Mouse (Mus musculus) layer of hippocampus, adult 11-12 months (tissue): ENCODE measurements at regions not wholly inside any gene's neighbourhood (a gene's known extent, or its start where the extent isn't known, plus 50 kb on each side); places are given as distances from the start of the nearest gene placed in this dataset.

Experiments used
- DNase-seq: peaks from one replicate; pipeline ENCODE4 v3.0.0; 2022; ENCODE audit warnings: low spot score

DNA sequence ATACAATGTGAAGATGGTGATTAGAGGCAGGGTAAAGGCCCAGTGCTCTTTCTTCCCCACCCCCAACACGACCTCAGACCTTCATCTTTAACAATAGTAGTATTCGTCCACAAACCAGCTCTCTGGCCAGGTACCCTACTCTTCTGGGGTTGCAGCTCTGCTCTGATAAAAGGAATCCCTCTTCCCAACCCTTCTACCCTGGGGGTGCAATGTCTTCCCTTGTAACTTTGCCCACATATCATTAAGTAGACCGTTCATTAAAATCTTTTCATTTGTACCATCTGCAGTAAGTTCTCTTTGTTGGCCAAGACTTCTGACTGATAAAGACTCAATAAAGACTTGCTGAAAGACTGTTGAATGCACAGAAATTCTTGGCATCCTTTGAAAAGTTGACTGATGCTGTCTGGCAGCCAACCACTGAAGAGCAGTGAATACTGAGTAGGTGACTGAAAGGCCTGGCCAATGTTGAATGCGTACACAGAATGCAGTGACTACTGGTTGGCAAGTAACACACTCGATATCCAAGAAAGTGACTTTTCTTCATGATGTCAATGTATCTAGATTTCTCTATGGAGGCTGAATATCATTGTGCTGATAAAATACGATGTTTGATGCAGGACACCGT lies 547.4 kb upstream of the Sox9 start:
- no peak for DNase-seq

DNA sequence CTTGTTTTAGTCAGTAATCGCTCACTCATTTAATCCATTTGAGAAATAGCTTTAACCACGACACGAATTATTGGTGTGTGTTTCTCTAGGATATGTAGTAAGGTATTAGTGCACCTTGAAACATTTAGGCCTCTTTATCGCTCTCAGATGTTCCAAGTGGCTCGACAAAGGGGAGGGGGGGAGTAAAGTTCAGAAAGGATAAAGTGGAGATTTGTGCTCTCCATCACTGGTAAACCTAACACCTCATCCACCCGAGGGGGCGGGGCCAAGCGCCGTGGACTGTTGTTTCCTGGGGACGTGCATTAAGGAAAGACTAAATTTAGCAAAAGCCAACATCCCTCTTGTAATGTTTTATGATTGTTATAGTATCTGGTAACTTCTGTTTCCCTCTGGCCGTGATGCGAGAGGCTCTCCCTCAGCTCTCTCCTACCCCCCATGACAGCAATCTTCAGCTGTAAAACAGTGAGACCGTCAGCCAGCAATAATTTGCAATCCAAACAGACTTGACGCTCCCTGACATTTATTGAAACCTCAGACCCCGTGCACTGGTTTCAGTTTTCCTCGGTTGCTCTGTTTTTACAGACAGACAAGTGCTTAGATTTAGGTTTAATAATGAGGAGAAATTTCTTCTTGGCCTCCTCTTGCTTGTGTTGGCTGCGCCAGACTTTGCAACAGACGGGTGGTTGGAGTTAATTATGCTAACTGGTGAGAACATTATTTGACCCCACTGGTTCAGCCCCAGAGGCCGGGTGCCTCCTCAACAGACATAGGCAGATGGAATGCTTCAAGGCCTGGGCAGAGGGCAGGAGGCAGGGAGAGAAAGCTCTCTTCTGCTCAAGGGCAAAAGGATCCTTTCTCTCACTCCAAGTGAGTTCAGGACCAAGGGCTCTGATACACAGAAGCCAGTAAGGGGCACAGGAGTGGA lies 542.8 kb upstream of the Sox9 start:
- no peak for DNase-seq

DNA sequence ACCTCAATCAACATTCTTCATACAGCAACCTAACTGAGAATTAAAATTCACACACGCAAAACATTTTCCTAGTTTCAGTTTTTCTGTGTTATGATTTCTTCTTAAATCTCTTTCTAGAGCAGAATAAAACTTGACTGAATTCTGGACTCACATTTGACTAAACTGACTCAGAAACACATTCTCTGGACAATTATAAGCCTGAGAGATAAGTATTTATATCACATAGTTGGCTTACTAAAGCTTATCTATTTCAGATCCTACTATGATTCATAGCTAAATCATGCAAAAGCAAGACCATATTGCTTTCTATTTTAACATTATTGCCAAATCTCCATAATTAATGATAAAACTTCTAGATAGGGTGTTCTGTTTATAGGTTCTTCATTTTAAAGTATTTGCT lies 529.5 kb upstream of the Sox9 start:
- DNase-seq = no peak

DNA sequence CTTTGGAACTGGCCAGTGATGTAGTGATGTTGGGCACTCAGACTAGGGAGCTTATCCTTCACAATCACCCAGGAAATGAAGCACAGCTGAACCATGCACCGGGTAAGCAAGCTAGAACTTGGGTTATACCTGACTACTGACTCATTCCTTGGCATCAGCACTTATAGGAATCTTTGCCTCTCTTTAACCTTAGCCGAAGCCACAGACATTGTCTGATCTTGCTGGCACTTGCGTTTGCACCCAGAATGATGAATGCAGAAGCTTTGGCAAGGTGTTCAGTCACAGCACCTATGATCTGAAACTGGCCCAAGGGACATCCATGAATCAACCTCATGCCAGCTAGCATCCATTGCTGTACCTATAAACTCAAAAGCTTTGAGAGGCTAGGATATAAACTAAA lies 529.0 kb upstream of the Sox9 start:
- no peak for DNase-seq

DNA sequence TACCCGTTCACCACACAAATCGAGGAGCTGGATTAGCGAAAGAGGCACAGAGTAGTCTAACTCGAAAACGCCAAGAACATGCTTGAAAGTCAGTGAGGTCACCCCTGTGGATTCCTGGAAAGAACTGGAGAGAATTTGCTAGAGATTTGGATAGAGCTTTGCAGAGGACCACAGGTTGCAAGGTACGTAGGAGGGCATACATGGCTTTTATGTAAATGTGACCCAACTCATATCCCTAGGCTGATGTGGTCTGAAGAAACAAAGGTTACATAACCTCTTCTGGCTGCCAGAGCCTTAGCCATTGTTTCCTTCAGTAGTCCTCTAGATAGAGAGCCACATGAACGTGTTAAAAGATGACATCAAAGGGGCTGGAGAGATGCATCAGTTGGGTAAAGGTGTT lies 525.7 kb upstream of the Sox9 start:
- no peak for DNase-seq

DNA sequence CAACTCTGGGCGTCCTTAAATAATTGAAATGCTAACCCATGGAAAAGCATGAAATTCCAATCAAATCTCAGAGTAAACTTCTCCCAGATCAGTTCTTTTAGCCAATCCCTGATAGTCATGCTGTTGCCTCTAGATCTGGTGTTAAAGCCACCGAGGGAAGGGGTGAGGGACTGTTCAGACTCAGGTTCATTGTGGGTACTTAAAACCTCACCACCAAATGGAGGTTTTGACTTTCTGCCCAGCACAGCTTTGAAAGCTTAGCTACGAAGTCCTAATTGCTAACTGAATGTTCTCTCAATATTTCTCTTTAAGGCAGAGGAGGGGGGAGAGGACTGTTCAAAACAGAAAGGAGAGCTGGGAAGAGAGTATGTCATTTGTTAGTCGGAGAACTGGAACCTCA lies 517.9 kb upstream of the Sox9 start:
- no peak for DNase-seq

DNA sequence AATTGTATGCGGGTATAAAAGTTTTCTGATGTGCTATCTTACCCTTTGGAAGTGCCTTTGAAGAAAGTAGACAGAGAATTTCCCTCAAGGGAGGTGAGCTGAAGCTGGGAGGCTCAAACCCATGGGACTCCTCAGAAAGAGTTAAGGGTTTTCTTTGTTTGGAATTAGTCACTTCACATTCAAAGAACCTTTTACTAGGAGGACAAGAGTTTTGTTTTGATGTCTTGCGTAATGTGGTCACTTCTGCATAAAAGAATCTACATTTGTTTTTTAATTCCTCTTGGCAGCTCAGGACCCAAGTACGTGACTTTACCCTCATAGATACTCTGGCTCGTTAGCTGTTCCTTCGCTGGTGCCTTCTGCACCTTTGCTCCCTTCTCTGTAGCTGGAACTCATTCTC lies 511.1 kb upstream of the Sox9 start:
- DNase-seq = no peak

DNA sequence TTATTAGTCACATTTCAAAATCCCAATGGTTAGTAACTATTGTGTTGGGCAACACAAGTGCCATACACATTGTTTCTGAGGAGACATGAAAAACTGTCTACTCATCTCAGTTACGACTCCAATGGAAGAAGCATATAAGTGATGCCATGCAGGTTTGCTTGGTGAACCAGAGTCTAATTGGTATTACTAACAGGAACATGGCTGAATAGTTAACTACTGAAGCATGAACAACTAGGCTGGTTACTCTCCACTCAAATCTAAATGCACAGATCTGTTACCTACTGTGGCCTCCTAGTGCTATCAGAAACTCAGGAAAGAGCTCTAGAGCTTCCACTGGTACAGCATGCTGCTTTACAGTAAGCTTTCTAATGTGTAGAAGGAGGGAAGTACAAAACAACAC lies 503.5 kb upstream of the Sox9 start:
- DNase-seq = no peak

DNA sequence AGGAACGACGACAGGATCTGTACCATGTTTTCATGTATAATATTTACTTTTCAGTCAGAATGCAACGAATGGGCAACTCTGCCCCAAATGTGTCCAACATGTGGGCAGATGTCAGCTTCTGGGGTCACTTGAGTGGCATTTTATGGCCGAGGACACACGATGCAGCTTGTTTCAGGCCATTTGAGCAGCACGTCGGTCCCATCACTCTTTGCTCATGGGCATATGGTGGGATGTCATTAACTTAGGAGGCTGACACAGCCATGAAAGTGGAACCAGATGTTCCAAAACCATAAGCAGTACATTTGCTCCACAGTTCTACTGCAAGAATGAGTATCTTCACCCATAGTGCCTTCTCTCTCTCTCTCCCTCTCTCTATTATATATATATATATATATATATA lies 499.1 kb upstream of the Sox9 start:
- DNase-seq = no peak

DNA sequence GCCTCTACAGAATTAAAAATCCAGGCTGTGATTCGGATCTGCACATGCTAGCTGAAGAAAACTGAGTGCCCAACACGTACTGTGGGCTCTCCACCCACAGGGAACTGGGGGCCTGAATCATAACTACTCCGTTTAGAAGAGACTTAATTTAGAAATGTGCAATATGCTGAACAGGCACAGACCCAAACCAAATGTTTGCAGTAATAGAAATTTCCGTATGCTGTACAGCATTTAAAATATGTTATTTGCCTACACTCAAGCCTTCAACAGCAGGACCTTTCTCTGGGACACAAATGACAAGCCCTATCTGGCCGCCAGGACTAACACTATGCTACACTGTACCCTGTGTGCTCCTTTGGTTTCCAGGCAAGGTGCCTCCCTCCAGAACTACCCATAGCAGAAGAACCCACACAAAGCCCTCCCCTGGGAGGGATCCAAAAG lies 483.1 kb upstream of the Sox9 start:
- peak; percentile 30 for DNase-seq

DNA sequence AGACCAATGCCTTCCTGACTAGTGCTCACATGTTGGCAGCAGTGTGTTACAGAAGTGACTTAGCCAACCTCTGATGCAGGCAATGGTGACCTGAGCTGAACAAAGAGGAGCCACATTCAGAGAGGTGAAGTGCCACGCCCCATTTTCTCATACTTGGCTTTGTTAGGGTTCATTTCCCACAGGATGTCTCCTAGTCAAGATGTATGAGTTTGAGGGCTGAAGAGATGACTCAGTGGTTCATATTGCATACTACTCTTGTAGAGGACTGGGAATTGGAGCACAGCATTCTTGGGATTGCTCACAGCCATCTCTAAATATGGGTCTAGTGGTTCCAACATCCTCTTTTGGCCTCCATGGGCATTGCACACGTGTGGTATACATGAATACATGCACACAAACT lies 478.9 kb upstream of the Sox9 start:
- no peak for DNase-seq

DNA sequence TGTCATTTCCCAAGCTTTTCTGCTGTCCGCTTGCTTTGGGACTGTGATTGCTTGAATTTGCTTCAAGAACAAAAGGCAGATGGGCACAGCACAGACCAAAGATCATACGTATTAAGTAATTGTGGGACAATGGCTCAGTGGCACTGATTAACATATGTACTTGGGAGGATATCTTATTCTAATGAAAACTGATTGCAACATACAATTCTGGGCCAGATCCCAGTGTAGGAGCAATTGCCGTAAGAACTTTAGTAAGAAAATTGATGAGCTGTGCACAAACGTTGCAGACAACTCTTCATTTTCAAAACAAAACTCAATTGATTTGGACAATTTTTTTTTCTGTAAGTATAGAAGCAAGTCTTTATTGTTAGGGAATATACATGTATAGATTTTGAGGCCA lies 456.2 kb upstream of the Sox9 start:
- DNase-seq = no peak

DNA sequence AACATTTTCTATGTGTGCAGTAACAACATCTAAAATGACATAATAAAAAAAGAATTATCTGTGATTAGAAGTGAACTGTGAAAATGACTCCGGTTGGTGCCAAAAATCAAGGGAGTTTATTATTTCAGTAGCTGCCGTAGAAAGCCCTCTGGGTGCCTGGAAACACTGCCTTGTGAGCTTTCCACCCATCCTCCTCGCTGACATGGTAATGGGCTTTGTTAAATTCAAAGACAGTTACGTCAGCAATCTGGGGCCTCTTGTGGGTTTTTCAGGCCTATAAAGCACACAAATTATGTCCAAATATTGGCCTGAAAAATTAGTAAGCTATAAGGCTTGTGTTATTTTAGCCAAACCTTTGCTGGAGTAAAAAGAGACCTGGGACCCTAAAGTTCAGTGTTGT lies 454.4 kb upstream of the Sox9 start:
- no peak for DNase-seq

DNA sequence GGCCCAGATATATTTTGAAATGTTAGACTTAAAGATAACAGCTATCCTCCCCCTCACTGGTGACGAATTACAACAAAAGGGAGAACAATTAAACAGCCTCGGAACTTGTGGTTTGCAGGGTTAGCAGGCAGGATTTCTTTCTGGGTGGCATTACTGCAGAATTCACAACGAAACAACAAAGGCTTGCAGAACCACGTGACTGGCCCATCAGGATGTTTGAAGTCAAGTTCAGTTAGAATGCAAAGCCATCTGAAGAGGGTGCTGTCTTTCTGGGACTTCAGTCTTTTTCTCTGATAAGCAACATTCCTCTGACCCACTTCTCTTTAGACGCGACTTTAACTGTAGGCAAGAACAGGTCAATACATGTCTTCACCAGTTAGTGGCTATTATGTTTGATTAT lies 436.9 kb upstream of the Sox9 start:
- no peak for DNase-seq

DNA sequence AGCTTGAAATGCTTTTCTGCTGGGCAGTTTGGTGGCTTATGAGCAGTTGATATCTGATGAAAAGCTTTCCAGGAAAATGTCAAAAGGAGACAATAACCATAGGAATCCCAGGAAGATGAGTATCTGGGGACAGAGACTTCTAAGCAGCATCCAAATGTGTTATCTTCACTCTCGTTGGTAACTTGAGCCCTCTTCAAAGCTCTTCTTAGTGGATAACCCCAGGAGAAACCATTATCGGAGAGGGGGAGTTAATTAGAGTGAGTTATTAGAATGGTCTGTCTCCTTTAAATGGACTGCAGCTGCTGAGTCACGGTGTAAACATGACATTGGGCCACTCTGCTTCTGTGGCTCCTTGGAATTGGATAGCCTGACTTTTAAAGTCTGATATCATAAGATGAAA lies 436.4 kb upstream of the Sox9 start:
- no peak for DNase-seq

DNA sequence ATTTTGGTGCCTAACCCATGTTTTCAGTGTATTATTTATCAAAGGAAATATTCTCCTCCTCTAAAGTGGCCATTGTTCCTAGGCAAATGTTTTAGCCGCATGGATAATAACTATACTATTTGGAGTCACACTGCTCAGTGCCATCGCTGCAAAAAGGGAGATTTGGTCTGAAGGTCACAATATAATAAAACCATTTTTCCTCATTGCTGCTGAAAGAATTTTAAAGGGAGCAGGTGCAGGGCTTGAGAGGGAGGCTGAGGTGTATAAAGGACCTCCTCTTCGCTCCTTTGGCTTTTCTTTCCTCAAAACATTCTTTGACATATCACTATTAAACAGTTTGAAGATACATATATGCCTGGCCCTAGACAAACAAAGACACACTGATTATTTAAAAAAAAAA lies 435.9 kb upstream of the Sox9 start:
- no peak for DNase-seq

DNA sequence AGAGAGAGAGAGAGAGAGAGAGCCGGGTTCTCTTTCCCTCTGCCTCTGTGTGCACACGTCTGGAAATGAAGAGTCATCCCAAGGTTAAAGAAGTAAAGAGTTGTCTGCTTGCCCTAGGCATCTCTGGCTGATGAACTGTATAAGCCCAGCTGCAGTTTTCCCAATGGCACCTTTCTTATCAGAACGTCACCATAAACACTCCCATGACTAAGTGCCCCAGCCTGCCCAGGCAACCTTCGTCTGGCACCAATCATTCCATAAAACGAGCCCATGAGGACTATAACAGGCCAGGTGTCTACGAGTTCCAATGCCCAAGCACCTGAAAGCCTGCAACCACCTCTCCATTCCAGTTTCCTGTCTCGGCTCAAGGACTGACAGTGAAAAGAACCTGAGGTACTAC lies 435.5 kb upstream of the Sox9 start:
- no peak for DNase-seq

DNA sequence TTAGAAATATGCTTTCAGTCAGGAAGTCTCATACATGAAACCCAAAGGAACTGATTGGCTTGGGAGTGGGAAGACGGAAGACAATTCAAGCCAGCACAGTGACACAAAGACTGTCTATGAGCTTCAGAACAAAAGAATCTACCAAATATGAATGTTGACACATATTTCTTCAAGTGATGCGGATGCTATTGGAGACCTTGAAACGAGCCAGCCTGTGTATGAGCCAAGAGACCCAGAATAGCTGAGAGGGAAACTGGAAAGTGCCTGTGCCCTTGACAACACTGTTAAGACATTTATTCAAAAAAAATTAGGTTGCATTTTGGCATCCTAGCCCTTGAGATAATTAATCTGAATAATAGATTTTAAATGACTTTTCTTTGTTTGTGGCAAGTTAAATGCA lies 426.7 kb upstream of the Sox9 start:
- no peak for DNase-seq

DNA sequence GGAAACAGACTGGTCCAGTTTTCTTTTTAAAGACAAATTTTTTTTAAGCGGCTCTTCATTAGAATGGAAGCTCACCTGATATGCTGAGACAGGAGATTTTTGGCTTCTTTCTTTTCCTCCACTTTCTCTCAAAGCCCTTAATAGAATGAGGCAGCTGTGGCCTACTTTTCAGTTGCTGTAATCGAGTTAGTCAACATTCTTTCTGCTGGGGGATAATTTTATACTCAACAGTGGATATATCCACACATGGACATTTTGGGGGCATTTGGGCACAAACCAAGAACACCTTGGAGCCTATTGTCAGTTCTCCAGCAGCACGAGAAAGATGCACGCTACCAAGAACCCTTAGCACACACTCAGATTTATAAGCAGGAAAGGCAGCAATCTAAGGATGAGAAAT lies 415.3 kb upstream of the Sox9 start:
- DNase-seq = no peak

DNA sequence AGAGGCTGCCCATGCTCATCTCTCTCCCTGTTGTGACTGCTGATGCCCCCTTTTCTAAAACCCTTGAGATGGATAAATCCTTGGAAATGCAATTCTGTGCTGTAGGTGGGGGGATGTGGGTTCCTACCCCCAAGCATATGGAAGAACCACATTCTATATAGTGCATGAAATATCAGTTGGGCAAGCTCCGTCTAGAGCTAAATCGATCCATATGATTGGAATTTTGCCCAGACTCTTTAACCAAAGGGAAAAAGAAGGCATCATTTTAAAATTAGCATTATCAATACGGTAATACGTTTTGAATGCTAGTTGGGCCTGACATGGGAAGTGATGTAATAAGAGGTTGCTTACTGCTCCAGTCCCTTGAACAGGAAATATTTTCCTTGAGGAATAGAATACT lies 411.1 kb upstream of the Sox9 start:
- DNase-seq = no peak

DNA sequence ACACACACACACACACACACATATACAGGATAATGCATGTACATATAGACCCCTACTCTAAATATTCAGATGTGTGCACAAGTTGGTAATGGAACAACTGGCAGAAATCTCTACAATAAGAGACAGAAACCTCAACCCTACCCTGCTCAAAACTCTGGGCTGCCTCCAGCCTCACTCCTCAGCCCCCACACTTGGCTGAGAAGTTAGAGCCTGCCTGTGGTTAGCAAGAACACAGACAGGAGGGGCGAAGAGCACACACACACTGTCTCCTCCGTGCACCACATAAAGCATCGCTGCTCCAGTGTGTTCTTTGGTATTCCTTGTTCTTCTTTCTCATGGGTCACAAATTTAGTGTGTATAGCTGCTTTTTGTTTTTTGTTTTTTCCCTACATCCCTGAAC lies 382.0 kb upstream of the Sox9 start:
- no peak for DNase-seq

DNA sequence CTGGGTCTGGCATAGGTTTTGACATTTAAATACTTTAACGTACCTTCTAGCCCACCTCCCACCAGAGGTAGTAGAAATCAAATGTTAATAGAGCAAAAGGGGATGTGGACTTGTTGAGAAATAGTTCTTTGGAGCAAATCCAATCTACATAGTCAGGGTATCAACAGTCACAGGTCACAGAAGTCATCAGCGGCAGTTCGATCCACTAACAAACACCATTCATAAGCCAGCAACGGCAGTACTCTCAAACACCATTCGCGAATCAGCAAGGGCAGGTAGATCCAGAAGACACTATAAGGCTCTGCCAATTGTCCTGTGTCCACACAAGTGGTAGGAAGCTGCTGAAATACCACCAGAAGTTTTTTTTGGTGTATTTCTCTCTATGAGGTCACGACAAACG lies 374.3 kb upstream of the Sox9 start:
- no peak for DNase-seq

DNA sequence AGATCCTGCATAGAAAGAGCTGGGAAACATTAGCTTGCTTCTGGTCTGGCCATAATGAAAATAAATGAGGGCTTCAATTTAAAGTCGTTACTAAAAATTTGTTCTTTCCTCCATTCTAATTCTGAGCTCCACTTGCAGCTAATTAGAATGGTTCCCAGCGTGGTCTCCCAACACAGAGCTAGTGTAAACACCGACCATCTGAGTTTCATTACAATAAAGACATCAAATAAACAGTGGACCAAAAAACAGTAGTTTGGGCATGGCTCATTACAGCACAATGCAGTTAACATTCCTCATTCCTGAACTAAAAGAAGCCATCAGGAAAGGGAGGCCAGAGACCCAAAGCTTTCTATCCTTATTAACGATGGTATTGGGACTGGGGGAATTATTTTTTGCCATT lies 369.6 kb upstream of the Sox9 start:
- no peak for DNase-seq

DNA sequence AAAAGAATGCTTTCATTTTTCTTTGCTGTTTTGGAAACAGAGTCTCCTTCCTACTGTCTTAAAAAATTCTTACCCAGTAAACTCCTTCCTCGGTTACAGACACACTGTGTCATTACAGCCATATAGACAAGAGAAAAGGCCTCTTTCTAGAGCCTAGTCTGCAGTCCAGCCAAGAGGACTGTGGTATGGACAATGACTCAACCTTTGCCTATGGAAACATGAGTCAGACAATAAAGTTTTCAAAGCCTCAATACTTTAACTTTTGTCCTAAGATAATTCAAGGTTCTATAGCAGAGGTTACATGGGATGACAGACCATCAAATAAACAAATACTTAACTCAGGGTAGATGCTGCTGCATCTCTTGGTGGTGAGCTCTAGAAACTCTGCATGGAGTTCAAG lies 339.4 kb upstream of the Sox9 start:
- DNase-seq = no peak
